Mouse (Mus musculus): ENCODE measurements at regions not wholly inside any gene's neighbourhood (a gene's known extent, or its start where the extent isn't known, plus 50 kb on each side); places are given as distances from the start of the nearest gene placed in this dataset.

- TF ChIP-seq CTCF (IDR thresholded peaks at IDR 0.05; ENCODE audit: low read depth) (no peak), EP300 (IDR thresholded peaks at IDR 0.05; ENCODE audit: low read depth) (no peak)
These were observed 163.1 kb downstream of the Pfkfb3 start for GRCm38 (mm10) chr2:11390667-11391334.

Data from liver, embryonic 14.5 days (tissue).